Mouse (Mus musculus): ENCODE measurements around the gene Gm7075. TPM values are rescaled to one million over a fixed set of nuclear protein-coding genes. Genes with fewer than 3 reads are reported as not detected.
"Not testable (repeated sequence)": the region's sequence is repeated elsewhere in the genome, so short reads cannot be mapped to it uniquely, and the experiment has no call there.

Gene Gm7075
- total RNA-seq, 2 experiments from 2014 or later: not detected

GRCm38 (mm10) chr10:63423591-63424474 is 2.2 kb upstream of the Gm7075 start:
- peak; percentile 43 for ATAC-seq (replicated peaks; ENCODE audit: poor library complexity)

DNA sequence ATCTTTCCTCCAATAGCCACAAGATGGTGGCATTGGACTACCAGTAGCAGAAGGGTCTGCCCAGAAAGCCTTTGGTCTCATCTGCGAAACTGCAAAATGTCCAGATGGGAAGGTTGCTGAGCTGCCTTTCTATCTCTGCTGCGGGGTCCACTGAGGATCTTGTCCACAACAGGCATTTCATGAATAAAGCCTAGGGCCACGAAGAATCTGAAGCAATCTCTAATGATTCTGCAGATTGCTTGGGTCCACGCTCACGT is 1.1 kb upstream of the Gm7075 start:
- no peak for ATAC-seq (replicated peaks; ENCODE audit: poor library complexity)

DNA sequence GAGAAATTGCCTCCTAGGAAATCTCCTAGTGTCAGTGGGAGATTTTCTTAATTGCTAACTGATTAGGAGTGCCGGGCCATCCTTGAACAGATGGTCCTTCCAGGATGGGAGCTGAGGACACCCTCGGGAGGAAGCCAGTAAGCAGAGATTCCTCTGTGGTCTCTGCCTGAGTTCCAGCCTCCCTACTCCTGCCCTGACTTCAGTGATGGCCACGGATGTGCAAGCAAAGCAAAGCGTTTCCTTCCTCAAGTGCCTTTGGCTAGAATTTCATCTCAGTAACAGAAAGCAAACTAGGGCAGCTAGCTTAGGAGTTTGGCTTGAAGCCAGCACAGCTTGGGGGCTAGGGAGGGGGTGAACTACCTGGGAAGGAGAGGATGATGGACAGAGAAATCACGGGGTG is 4.5 kb downstream of the Gm7075 start:
- ATAC-seq (replicated peaks; ENCODE audit: poor library complexity): no peak

DNA sequence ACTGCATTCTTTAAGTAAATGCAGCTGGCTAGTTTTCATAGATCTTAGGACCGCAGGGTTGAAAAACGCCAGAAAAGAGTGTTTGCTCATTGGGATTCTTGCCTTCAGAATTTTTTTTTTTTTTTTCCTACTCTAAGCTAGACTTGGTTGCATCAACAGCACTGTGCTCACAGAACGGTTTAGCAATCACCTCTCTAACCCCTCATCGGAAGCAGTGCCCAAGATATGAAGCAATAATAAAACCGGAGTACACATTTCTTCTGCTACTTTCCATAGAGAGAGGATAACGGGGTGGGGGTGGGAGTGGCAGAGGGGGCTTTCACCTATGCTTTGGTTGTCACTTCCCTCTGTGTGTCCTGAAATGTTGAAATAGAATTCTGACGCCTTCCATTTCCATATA is 5.7 kb downstream of the Gm7075 start:
- peak; percentile 91 for ATAC-seq (replicated peaks; ENCODE audit: poor library complexity)

DNA sequence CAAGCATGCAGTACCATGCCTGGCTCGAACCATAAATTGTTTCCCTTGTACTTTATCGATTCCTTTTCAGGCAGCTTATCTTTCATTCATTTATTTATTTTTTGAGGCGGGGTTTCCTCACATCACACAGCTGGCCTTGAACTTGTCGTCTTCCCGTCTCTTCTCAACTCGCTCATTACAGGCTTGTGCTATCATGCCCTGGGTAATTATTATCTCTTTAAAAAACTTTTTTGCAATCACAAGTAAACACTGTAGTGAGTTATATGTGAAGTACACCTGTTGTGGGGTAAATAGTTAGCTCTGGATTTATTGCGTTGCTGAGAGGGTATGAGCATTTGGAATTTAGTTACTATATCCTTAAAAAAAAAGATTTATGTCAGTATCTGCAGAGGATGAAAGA is 6.3 kb downstream of the Gm7075 start:
- no peak for ATAC-seq (replicated peaks; ENCODE audit: poor library complexity)

GRCm38 (mm10) chr10:63412756-63413155 is 8.8 kb downstream of the Gm7075 start:
- ATAC-seq (replicated peaks; ENCODE audit: poor library complexity): no peak

DNA sequence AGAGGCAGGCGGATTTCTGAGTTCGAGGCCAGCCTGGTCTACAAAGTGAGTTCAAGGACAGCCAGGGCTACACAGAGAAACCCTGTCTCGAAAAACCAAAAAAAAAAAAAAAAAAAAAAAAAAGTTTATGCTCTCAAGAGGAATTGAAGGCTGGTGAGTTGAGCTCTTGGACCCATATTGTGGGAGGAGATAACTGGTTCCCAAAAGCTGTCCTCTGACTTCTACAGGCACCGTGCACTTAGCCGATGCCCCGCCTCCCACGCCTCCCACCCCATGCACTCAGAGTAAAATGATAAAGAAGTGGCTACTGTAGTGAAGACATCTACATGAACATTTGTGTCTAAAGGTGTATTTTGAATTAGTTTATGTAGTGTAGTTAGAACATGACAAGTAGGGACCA is 9.9 kb downstream of the Gm7075 start:
- ATAC-seq (replicated peaks; ENCODE audit: poor library complexity): 0 out of 2 replicates have a peak, but pooled peaks have one; percentile 21

GRCm38 (mm10) chr10:63410162-63410956 is 11.2 kb downstream of the Gm7075 start:
- ATAC-seq (replicated peaks; ENCODE audit: poor library complexity): peak; percentile 86

GRCm38 (mm10) chr10:63403636-63404035 is 18.0 kb downstream of the Gm7075 start:
- no peak for ATAC-seq (replicated peaks; ENCODE audit: poor library complexity)

DNA sequence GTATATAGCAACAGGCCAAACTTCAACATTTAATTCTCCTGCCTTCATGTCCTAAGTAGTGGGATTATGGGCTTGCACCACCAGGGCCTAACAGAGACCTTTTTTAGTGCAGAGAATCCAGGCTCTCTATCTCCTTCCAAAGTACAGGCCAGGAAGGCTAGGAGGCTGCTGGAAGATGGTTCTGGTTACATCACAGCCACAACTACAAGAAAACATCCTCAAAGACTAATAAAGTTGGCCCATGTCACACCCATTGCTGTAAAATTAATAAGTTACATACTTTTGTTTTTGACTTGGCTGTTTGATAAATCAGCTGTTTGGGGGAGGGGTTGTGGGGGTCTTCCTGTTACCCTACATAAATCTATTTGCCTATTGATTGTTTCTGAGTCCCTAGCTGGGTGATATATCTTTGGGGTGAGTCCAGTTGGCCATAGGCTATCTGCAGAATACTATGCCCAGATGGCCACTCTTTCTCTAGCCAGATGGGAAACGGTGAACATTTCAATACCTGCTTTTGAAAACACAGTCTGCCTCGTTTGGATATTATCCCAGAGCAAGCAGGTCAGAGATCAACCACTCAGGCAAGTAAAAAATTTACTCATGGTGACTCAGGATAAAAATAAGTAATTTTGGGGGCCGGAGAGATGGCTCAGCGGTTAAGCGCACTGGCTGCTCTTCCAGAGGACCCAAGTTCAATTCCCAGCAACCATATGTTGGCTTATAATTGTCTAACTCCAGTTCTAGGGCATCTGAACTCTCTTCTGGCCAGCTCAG is 18.7 kb downstream of the Gm7075 start:
- ATAC-seq (replicated peaks; ENCODE audit: poor library complexity): no peak

DNA sequence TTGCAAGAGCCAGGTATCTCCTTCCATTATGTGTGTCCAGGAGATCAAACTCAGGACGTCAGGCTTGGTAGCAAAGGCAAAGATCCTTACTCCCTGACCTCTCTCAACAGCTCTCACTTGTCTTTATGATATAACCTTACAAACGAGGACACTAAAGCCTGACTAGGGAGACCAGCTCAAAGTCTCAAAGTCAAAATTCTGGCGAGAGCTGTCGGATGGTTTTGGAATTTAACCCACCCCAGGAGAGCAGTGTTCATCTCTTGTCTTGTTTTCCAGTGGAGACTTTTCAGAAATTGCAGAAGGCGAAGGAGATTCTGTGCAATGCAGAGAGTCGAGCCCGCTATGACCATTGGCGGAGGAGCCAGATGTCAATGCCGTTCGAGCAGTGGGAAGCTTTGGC is 24.6 kb downstream of the Gm7075 start:
- no peak for ATAC-seq (replicated peaks; ENCODE audit: poor library complexity)

GRCm38 (mm10) chr10:63388948-63389347 is 32.6 kb downstream of the Gm7075 start:
- no peak for ATAC-seq (replicated peaks; ENCODE audit: poor library complexity)

DNA sequence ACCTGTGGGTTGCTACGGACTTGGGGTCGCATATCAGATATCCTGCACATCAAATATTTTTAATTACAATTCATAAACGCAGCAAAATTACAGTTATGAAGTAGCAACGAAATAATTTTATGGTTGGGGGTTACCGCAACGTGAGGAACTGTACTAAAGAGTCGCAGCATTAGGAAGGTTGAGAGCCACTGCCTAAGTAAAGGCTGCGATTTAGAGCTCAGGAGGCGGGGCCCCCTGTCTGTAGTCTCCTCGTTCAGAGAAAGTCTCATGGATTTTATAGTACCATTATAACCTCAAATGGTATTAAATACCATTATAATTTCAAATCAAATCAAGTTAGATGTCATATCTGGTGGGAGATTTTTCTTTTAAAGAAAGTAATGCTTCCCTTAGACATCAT is 34.6 kb downstream of the Gm7075 start:
- no peak for ATAC-seq (replicated peaks; ENCODE audit: poor library complexity)

DNA sequence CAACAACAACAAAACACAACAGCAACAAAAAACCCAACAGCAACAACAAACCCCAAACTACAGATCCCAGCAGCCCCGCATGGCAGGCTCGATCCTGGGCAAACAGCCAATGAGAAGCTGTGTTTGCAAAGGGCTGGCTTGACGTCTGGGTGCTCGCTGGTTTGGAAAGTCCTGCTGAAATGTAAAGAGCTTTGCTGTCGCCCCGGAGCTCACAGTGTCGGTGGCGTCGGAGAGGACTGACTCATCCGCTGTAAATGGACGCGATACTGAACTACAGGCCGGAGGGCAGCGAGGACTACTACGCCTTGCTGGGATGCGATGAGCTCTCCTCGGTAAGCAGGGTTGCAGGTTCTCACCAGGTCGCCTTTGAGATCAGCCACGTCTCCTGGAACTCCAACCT is 35.1 kb downstream of the Gm7075 start:
- ATAC-seq (replicated peaks; ENCODE audit: poor library complexity): peak; percentile 78

GRCm38 (mm10) chr10:63385897-63386296 is 35.7 kb downstream of the Gm7075 start:
- not testable (repeated sequence) for ATAC-seq (replicated peaks; ENCODE audit: poor library complexity)

DNA sequence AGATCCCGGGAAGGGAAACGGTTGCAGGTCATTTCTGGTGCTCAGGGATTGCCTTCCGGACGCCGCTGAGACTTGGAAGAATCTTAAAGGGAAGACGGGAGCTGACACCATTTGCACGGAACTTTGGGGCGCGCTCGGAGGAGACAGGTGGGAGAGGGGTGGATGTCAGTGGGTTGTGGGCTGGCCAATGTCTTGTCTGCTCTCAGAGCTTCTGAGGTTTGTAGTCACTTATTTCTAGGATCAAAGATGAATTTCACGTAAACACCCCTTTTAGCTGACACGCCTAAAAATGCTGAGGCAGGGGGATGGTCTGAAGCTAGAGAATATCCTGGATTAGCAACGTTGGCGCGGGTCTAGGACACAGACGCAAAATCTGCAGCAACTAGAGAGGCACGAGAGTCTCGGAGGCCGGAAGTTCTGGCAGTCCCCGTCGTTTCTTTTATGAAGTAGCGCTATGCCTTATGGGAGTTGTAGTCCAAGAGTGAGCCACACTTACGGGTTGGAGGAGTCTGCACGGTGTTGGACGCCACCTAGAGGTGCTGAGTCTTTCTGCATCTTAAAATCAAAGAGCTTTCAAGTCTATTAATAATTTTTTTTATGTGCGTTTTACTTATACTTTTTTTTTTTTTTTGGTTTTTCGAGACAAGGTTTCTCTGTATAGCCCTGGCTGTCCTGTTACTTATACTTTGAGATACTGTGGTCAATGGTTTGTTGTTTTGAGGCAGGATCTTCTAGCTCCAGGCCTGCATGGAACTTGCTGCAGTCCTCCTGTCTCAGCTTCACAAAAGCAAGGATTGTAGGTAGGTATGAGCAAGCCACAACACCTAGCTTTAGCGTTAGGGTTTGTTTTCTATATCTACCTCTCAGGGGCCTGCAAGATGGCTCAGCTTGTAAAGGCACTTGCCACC is 39.0 kb downstream of the Gm7075 start, which contains the start of gene Dnajc12:
Gene Dnajc12 (plus strand): TSS at position 72 of the 908 bp plus-strand sequence.
- ATAC-seq (replicated peaks; ENCODE audit: poor library complexity): peak; percentile 91

- 0 out of 2 replicates have a peak, but pooled peaks have one; percentile 15 for ATAC-seq (replicated peaks; ENCODE audit: poor library complexity)
Measured at GRCm38 (mm10) chr10:63381498-63382280, 39.9 kb downstream of the Gm7075 start, which contains the start of gene Sirt1. Gene Sirt1 (minus strand): TSS chr10:63381704.

DNA sequence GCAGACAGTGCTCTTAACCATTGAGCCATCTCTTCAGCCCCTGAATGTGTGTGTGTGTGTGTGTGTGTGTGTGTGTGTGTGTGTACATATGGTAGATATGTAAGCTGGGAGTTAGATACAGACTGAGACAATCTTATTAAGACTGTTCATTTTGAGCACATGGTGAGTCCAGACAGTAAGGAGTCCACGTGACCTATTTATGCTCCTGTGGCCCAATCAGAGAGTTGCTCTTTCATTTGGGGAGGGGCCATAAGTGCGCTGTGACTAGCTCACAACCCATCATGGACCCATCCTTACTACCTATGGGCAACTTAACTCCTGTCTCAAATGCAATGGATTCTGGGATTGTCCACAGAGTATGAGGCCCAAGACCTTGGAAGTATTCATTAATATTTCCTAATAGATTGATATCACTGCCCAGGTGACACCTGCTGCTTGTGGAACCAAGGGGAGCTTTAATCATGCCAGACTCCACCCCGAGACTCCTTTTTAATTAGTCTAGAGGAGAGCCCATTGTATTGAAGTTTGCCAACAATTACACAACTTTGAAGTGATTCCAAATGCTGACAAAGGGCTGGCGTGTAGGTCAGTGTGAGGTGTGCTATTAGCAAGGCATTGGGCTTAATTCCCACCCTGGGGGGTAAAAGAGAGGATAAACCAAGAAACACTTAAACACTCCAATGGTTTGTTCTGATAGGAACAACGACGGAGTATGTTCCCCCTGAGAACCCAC is 42.5 kb downstream of the Gm7075 start:
- no peak for ATAC-seq (replicated peaks; ENCODE audit: poor library complexity)

GRCm38 (mm10) chr10:63377468-63377867 is 44.1 kb downstream of the Gm7075 start:
- ATAC-seq (replicated peaks; ENCODE audit: poor library complexity): peak; percentile 82

All from megakaryocyte progenitor cell, adult 5-6 weeks (primary cell).